Mouse (Mus musculus): Measurements from ENCODE around the gene Csnka2ip. TPM values are rescaled to one million over a fixed set of nuclear protein-coding genes. Genes with fewer than 3 reads are reported as not detected.

The Csnka2ip gene
- polyA plus RNA-seq (2017; shearing (Covaris generic)): not detected

DNA sequence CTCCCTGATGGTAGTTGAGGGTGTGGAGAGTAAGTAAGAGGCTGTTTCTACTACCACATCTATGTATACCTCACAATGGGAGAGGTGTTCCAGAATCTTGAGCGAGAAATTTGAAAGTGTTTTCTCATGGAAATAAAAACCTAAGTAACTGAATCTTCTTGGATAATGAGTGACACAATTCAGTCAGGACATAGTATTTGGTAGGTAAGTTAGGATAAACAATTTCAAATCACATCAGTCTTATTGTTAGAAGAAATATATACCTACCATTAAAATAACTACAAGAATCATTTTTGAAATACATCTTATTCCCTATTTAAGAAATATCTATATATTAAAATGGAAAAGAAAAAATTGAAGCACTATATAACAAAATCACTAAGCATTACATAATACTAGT is at the start of gene Csnka2ip:
TSS of gene Csnka2ip (minus strand) at position 101 of the 400 bp plus-strand sequence.

Other genes starting within 250 kb of the Csnka2ip start
- 24.5 TPM for gene 4930453N24Rik, start 168.8 kb upstream of the Csnka2ip start, polyA plus RNA-seq (2017; shearing (Covaris generic))
- 32.2 TPM for gene Zfp654, start 249.2 kb upstream of the Csnka2ip start, polyA plus RNA-seq (2017; shearing (Covaris generic))
- gene Cggbp1, start 249.6 kb upstream of the Csnka2ip start, polyA plus RNA-seq (2017; shearing (Covaris generic)): 154 TPM

Data from effector memory CD4-positive, alpha-beta T cell, adult 5 months (primary cell).